Mouse (Mus musculus) liver, adult 2 months (tissue): ENCODE results near the gene A630076J17Rik. TPM values are rescaled to one million over a fixed set of nuclear protein-coding genes. Genes with fewer than 3 reads are reported as not detected.

ENCODE experiments used
- DNase-seq: peaks from one replicate; pipeline ENCODE4 v3.0.0-alpha.2; 2011; ENCODE audit warnings: low read depth, low spot score; ENCODE audit errors: extremely low read depth
- H3K27ac ChIP-seq: fragments of 200-500 bp; replicated peaks from 2 replicates; pipeline ENCODE4 v1.5.1; 2012; ENCODE audit warnings: low read depth, mild to moderate bottlenecking, control low read depth, inconsistent platforms, low read length; ENCODE audit not compliant: insufficient read depth
- H3K27me3 ChIP-seq: fragments of 200-500 bp; 2 replicates; pipeline ENCODE4 v1.6.1; 2012; ENCODE audit warnings: mild to moderate bottlenecking, moderate library complexity, low read length, inconsistent platforms; ENCODE audit not compliant: control insufficient read depth, insufficient read depth
- H3K36me3 ChIP-seq: fragments of 200-500 bp; 2 replicates; pipeline ENCODE4 v1.6.1; 2012; ENCODE audit warnings: low read length, inconsistent platforms; ENCODE audit not compliant: control insufficient read depth, insufficient read depth
- H3K4me1 ChIP-seq: fragments of 200-500 bp; 2 replicates; pipeline ENCODE4 v1.6.1; 2011; ENCODE audit warnings: low read length; ENCODE audit not compliant: control insufficient read depth, insufficient read depth
- H3K4me3 ChIP-seq: fragments of 200-500 bp; 2 replicates; pipeline ENCODE4 v1.5.1; 2011; ENCODE audit warnings: low read depth, mild to moderate bottlenecking, control low read depth, low read length, moderate library complexity; ENCODE audit not compliant: insufficient read depth
- H3K79me2 ChIP-seq: fragments of 200-500 bp; 2 replicates; pipeline ENCODE4 v1.6.1; 2012; ENCODE audit warnings: inconsistent platforms, mild to moderate bottlenecking, low read length, moderate library complexity; ENCODE audit not compliant: control insufficient read depth, insufficient read depth
- H3K9ac ChIP-seq: fragments of 200-500 bp; 2 replicates; pipeline ENCODE4 v1.6.1; 2012; ENCODE audit warnings: low read depth, mild to moderate bottlenecking, control low read depth, inconsistent platforms, low read length
- CTCF ChIP-seq: fragments of 200-500 bp; IDR thresholded peaks from 2 replicates; pipeline ENCODE4 v1.5.1; 2011; ENCODE audit warnings: low read depth, low read length, control low read depth
- POLR2A ChIP-seq: fragments of 200-500 bp; IDR thresholded peaks from 2 replicates; pipeline ENCODE4 v1.6.1; 2011; ENCODE audit warnings: low read length, control low read depth; ENCODE audit not compliant: insufficient read depth; ENCODE audit errors: extremely low read depth
- WGBS: fragments of 180-500 bp; shearing (Covaris S2); methylation state at CpG from one replicate; pipeline ENCODE4 v1.1.7; 2018; 5-methylcytosine and 5-hydroxymethylcytosine counted together
- polyA plus RNA-seq: library from polyadenylated mRNA; depleted of rRNA; stranded (reverse); fragments of >200 nt; gene quantifications from 2 replicates; pipeline ENCODE4 v1.2.3, GENCODE M21; 2012
- total RNA-seq: library from RNA; depleted of rRNA; stranded (reverse); fragments of >200 nt; gene quantifications from 2 replicates; pipeline ENCODE4 v1.2.3, GENCODE M21; 2014

The A630076J17Rik gene
- total and polyA plus RNA-seq, 2 experiments, result not detected

DNA sequence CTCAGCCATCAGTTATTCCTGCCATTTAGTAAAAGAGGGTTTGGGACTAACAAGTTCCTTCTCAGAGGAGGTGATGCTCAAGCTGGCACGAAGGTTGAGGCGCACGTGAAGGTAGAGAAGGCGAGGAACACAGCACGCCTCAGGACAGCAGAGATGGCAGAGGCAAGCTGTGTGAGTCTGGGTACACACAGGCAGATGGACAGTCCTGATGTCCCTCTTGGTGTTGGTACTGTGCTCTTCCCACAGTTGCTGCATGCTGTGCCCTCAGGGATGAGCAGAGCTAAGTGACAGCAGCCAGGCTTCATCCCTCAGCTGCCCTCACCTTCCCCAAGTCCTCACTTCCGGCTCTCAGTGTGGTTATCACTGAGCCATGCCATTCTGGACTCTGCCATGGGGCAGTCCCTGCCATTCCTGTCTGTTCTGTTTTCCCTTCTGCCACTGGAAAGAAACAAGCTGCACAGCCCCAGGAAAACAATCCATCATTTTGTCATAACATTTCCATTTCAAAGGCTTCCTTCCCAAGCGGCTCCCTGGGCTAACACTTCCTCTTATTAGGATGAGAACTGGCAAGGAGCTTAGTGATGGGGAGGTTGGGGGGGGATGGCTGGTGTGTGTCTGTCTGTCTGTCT is 22.7 kb upstream of the A630076J17Rik start:
- Histone ChIP-seq H3K27ac (no peak overlapping the region), H3K4me1 (no peaks in the 10 kb centered on the region), H3K9ac (no peak overlapping the region), H3K36me3 (no peaks in the 10 kb centered on the region), H3K4me3 (no peak overlapping the region), H3K79me2 (no peaks in the 10 kb centered on the region), H3K27me3 (no peaks in the 10 kb centered on the region)
- DNase-seq, result no peak
- 80% methylated on average over 7 of the region's 7 CpGs for WGBS
- TF ChIP-seq POLR2A (no peak), CTCF (no peak)

DNA sequence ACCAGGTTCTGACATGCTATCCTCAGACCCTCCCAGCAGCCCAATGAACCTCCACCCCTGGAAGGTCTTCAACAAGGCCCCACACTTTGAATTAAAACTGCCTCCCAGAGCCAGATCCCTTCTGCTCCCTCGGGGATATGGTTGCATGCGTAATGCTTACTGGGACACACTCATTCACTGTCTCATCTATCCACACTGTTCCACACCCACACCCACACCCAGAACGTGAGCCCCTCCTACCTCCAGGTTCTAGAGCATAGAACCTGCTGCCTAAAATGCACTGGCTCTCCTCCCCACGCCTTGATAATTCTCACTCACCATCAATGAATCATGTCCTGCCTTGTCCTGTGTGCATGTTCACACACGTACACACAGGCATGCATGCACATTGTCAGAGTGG is 15.8 kb upstream of the A630076J17Rik start:
- Histone ChIP-seq H3K79me2 (no peaks in the 10 kb centered on the region), H3K9ac (no peak overlapping the region), H3K4me1 (no peaks in the 10 kb centered on the region), H3K4me3 (no peak overlapping the region), H3K27ac (no peak overlapping the region), H3K27me3 (no peaks in the 10 kb centered on the region), H3K36me3 (no peaks in the 10 kb centered on the region)
- TF ChIP-seq CTCF (no peak), POLR2A (no peak)
- no peak for DNase-seq
- WGBS, result 88% methylated on average over 5 of the region's 5 CpGs

DNA sequence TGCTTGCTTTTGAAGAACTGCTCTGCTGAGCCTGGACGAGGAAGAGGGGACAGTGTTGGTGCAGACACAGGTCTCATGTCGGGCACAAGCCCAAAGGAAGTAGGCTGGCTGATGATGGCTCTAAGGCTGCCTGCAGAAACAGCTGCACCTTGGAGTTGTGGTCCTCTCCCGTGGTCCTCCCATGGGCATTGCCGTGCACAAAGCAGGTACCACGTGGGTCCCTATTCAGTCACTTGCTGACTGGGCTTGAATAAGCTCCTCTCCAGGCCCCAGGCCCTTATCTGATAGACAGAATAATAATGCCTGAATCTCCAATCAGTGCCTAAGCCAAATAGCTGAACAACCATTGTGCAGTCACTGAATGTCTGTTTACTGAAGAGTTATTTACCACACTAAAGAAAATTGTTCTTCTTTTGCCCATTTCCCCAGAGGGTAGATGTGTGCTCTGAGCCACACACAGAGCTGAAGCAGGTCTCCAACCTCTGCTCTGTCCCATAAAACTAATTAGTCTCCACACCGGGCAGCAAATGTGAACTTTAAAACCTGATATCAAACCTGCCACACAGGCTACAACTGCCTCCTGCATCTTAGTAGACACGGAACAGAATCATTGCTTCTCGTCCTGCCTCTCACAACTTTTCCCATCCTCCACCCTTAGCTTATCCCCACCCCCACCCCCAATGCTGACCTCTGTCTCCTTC is 13.9 kb upstream of the A630076J17Rik start:
- H3K4me3 ChIP-seq, result no peak overlapping the region
- 67% methylated on average over 8 of the region's 8 CpGs for WGBS
- DNase-seq, result no peak
- no peak for TF ChIP-seq POLR2A
- TF ChIP-seq CTCF, result no peak
- H3K79me2 ChIP-seq, result no peaks in the 10 kb centered on the region
- no peak overlapping the region for H3K9ac ChIP-seq
- no peak overlapping the region for H3K27ac ChIP-seq
- no peaks in the 10 kb centered on the region for H3K4me1 ChIP-seq
- no peaks in the 10 kb centered on the region for H3K36me3 ChIP-seq
- H3K27me3 ChIP-seq, result no peaks in the 10 kb centered on the region

DNA sequence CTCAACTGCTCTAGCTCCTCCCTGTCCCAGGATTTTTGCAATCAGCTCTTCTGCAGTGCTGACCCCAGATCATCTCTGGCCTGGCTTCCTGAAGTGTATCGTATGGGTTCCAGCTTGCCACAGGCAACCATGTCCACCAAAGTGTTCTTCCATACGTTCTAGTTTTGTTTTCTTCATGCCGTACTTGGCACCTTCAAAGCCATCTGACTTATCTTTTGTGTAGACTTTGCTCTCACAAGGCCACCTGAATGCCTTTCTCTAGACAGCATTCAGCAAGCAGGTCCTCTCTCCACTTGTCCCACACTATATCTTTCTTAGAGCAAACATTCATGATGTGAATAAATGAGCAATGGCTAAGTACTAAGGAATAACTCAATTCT is 13.3 kb upstream of the A630076J17Rik start:
- WGBS, result 49% methylated on average over 3 of the region's 3 CpGs
- H3K79me2 ChIP-seq, result no peaks in the 10 kb centered on the region
- no peaks in the 10 kb centered on the region for H3K4me1 ChIP-seq
- H3K9ac ChIP-seq, result no peak overlapping the region
- H3K27me3 ChIP-seq, result no peaks in the 10 kb centered on the region
- H3K4me3 ChIP-seq, result no peak overlapping the region
- TF ChIP-seq CTCF, result no peak
- no peak for TF ChIP-seq POLR2A
- no peak overlapping the region for H3K27ac ChIP-seq
- DNase-seq, result peak; percentile 37
- no peaks in the 10 kb centered on the region for H3K36me3 ChIP-seq

DNA sequence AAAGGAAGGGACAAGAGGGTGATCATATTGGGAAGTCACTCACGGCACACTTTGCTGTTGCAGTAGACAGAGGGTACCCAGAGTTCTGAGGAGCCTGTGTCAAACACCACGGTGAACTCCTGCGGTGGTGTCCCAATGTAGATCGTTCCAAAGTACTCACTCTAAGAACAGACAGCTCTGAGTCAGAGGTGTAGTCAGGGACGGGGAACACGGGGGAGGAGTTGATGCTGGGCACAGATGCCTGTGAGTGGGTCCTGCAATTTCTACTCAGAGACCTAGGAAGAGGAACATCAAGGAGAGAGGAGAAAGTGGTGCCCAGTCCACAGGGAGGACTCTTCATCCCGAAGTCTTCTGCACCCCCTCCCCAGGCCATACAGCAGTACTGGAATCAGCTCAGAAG is 11.8 kb upstream of the A630076J17Rik start:
- no peaks in the 10 kb centered on the region for H3K79me2 ChIP-seq
- H3K9ac ChIP-seq, result no peak overlapping the region
- H3K27ac ChIP-seq, result no peak overlapping the region
- TF ChIP-seq CTCF (no peak), POLR2A (no peak)
- no peaks in the 10 kb centered on the region for H3K36me3 ChIP-seq
- H3K4me1 ChIP-seq, result peaks cover 5% of the 10 kb centered on the region; the same call in 1 of the 2 replicates
- H3K27me3 ChIP-seq, result no peaks in the 10 kb centered on the region
- 79% methylated on average over 7 of the region's 7 CpGs for WGBS
- no peak for DNase-seq
- H3K4me3 ChIP-seq, result no peak overlapping the region

DNA sequence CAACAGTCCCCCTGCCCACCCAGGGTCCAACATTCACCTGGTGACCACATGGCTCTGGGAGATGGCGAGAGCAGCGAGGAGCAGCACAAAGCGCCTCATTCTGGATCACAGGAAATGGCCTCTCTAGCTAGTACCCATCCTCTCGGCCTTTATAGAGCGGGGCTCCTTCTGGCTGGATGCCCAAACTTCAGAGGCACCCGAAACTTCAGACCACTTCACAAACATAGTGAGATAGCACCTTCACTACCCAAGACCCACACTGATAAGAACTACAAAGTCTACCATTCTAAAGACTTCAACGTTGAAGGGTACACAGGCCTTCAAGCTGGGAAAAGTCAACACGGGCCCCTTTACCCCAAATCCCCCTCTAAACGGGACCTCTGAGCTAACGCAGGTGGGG is 8.8 kb upstream of the A630076J17Rik start, which contains the start of gene Cym:
TSS of gene Cym (minus strand) at position 125 of the 400 bp plus-strand sequence.
- DNase-seq, result no peak
- no peak within 1 kb of the TSS for H3K4me3 ChIP-seq
- TF ChIP-seq POLR2A, result no peak
- TF ChIP-seq CTCF, result no peak
- peaks cover 5% of the 10 kb centered on the region; the same call in 1 of the 2 replicates for H3K4me1 ChIP-seq
- H3K9ac ChIP-seq, result no peak within 1 kb of the TSS
- H3K36me3 ChIP-seq, result no peaks in the 10 kb centered on the region
- no peaks in the 10 kb centered on the region for H3K27me3 ChIP-seq
- H3K27ac ChIP-seq, result no peak within 1 kb of the TSS
- WGBS, result 80% methylated on average over 10 of the region's 10 CpGs
- no peaks in the 10 kb centered on the region for H3K79me2 ChIP-seq
